Mouse (Mus musculus) gastrocnemius, postnatal 25 days (tissue): ENCODE measurements around the gene Adra2b. TPM values are rescaled to one million over a fixed set of nuclear protein-coding genes. Genes with fewer than 3 reads are reported as not detected.

Experiments
- DNase-seq: peaks from one replicate; pipeline ENCODE4 v3.0.0; 2022
- long read RNA-seq, 2 experiments: library from polyadenylated mRNA; stranded (forward); transcript quantifications; one replicate each; pipeline ENCODE4 v2.0.0; 2021
- total RNA-seq, 2 experiments: library from RNA; stranded (reverse); gene quantifications; 1 replicate in 1 of 2; 2 replicates in 1 of 2; pipeline ENCODE4 v1.2.3; 2021

The Adra2b gene
- under 1 TPM; 0.64 to 0.67 TPM for total RNA-seq
- long read RNA-seq, experiment 1, partial matches to known transcripts, result 0 of 1 reads
- long read RNA-seq, experiment 1, other reads (novel, unspliced or antisense), result 0 of 1 reads
- long read RNA-seq, experiment 2, partial matches to known transcripts, result 0 of 1 reads
- long read RNA-seq, experiment 2, other reads (novel, unspliced or antisense), result 0 of 1 reads

DNA sequence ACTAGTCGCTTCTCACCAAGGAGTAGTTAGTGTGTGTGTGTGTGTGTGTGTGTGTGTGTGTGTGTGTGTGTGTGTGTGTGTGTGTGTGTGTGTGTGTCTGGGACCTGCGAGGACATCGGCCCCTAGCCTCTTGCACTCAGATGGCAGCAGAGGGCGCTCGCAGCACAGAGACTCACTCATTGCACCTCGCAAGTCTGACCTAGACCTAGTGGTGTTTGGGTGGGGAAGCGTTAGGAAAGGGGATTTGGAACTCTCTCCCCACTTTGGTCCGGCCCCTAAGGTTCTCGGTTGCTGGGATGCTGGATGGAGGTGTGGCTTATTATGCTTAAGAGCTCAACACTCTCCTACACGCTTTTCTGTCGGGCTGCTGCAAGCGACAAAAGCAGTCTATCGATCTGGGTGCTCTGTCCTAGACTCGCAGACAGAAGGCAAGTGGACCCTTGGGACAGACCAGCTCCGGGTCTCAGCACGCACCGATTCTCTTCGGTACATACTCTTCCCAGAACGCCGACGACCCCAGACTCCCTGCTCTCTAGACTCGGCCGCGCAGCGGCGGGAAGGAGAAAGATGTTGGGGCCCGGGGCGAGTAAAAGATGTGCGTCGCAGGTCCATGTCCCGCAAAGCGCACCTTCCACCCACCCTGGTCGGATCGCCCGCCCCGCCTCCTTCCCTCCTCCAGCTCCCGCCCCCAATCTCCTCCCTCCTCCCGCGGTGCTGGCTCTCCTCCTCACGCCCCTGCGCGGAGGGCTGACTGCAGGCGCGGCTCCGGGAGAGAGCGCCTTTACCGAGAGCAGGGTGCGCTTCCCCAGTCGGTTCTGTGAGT lies at the start of gene Adra2b:
TSS of gene Adra2b (plus strand) at position 750 of the 823 bp plus-strand sequence.
- DNase-seq, result peak; percentile 73

DNA sequence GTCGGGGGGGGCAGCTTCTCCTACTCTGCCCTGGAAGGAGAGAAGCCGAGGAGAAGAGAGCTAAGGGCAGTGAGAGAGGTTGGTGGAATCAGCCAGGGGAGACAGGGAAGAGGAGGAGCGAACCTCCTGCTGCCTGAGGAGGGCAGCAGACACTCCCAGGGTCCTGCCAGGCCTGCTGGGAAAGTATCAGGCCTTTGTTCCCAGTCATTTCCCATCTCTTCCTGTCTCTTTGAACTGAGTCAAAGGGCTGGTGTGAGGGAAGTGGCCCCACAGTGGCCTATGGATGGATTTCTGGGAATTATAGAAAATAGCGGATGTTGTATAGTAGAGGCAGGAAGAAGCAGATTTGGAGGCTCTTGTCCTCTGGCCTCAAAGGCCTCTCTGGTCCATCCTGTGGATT lies 49.1 kb upstream of the Adra2b start:
- no peak for DNase-seq

DNA sequence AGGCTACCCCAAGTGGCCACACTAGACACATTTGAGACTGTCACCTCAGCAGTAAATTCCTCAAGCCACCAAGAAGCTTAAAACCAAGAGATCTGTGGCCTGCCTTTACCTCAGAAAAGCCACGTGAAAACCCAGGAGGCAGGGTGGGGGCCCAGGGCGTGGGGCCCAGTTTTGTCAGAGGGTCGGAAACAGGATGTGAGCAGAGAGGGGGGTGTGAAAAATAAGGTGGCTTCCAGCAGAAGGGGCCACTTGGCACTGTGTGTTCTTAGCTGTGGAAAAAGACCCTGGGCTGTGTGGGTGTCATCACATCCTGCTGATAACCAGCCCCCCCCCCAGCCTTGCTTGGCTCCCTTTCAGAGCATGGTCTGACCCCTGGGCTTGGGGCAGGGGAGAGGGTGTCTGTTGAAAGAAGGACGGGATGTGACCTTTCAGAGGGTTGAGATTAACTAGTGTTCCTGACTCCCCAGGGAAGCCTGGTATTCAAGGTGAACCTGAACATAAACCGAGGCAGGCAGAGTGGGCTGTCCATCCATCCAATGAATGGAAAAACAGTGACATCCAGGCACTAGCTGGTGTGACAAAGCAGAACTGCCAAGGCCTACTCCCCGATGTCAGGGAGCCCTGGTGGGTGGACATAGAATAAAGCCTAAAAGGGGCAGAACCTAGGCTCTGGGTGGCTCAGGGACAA lies 48.4 kb upstream of the Adra2b start:
- DNase-seq, result no peak

DNA sequence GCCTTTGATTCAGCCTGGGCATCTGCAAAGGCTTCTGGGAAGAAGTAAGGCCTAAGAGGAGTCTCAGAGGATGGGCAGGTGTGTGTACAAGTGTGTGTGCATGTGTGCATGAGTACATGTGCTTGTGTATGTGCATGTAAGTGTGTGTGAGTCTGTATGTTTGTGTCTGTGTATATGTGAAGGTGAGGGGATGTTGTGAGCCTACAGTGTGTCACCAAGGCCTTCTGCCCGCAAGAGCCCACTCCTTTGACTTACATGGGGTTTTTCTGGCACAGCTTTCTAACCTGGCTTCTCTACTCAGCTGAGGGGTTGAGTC lies 47.9 kb upstream of the Adra2b start:
- DNase-seq, result no peak

DNA sequence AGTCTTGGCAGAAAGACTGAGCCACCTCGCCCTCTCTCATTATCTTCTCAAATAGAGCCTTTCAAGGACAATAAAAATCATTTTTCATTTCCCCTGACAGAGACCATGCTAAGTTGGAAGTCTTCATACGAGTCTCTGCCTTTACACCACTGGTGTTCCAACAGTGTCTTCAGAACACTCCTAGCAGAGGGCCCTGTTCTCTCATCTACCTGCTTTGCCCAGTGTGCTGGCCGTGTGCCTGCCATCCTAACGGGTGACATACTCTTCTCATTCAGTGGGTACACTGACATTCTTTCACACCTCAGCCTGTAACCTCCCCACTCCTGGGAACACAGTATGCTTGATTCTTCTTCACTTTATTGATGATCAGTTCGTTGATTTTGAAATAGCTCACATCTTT lies 46.6 kb upstream of the Adra2b start:
- no peak for DNase-seq

DNA sequence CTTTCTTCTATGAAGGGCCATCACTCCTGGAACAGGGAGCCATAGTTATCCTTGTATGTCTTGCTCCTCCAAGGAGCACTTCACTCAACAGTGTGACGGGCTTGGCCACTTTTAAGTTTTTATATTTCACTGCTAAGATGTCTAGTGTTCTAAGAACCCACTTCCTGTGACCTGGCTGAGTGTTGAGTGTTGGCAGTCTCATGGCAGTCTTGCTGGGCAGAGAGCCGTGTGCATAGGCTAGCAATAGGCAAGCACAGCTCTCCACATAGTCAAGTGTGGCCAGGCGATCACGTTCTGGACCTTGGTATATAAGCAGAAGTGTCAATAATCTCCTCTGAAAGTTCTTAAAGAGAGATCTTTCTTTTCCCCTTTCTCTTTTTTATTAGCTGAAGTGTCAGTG lies 44.9 kb upstream of the Adra2b start:
- DNase-seq, result no peak

DNA sequence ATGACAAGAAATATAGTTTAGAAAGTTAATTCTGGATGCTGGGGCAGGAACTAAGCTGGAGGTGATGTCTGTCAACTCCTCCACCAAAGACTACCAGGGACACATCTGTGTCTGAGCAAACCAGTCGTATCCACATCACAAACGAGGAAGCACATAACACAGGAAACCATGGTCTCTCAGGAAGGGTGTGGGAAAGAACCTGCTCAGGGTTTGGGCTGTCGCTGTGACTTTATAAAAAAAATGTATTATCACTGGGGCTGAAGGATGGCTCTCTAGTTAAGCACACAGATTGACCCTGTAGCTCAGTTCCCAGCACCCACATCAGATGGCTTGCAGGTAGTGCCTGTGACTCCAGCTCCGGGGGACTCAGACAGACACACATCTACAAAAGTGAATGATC lies 43.9 kb upstream of the Adra2b start:
- DNase-seq, result no peak

DNA sequence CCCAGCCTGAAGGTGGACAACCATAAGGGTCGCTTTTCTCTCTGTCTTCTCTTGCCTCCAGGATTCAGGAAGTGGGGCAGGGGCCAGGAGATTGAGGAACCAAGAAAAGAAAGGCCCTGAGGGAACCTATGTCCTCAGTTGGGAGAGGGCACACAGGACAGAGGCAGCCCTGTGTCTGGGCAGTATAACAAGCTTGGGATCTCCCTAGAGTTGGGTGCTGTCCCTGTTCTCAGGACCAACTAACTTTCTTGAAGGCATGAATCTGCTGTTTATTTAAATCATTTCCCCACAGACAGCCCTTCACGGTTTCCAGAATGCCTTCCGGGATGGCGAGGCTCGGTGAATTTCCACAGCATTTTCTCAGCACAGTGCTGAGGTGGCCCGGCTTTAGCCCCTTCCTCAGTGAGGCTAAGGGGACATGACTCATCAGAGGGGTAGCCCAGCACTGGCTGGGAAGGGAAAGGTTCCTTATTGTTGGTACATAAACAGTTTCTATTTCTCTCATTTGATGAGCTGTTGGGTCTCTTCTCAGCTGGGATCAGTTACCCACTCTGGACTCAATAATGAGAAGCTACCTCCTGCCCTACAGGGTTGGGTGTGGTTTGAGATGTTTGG lies 40.2 kb upstream of the Adra2b start:
- DNase-seq, result no peak

DNA sequence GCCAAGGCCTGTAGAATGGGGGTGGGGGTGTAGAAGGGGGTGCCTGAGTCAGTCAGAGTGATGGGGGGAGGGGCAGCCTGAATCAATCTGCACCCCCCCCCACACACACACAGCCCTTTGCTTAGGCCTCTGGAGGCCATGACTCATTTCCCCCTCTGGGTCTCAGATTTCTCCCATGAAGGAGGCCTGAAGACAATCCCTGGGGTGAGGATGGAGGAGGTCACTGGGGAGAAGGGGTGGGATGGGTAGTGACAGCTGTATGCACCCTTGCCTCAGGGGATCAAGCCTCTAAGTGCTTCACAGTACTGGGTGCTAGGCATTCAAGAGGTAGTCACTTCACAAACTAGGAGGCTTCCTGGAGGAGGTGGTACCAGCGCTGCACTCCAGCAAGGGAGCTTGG lies 39.3 kb upstream of the Adra2b start:
- no peak for DNase-seq

DNA sequence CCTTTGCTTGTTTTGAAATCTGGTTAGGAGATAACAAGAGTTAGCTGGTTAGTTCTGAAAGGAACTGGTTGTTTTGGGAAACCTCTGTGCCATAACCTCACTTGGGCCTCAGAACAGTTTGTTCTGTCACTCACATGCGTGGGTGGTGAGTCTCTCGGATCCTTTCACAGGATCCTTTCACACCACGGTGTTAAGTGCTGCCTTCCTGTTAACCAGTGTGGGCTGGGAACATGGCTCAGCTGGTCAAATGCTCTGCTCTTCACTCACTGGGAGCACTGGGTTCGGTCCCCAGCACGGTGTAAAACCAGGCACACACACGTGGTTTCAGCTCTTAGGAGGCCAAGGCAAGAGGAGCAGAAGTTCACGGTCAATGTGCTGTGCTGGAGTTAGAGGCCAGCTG lies 38.6 kb upstream of the Adra2b start:
- DNase-seq, result no peak

DNA sequence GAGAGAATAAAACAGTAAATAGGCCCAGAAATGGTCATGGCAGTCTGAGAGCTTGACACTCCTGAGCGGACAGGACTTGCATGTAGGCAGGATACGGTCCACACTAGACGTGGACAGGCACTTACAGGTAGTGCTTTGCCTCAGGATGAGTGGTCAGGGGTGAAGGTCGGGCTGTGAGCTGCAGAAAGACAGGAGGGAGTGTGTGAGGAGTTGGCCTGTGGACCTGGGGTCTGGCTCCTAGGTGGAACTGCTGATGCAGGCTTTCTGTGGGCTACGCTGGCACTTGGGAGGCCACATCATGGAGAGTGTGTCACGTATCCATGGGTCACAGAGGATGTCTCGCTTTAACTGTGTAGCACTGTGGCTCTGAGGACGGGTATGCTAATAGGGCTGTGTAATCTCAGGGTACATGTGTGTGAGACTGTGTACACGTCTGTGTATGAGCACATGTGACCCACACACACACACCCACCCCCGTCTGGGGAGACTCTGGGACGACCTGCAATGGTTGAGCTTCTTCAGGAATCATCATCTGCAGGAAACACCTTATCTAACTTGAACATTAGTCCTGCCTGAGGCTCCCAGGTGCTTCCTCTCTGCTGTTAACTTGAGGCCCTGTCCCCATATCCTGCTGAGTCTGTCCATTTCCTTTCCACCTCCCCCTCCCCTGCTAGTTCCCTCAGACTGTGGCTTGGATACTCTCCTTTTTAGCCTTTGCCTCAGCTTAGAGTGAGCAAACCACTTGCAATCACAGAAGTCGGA lies 34.7 kb upstream of the Adra2b start:
- DNase-seq, result no peak

DNA sequence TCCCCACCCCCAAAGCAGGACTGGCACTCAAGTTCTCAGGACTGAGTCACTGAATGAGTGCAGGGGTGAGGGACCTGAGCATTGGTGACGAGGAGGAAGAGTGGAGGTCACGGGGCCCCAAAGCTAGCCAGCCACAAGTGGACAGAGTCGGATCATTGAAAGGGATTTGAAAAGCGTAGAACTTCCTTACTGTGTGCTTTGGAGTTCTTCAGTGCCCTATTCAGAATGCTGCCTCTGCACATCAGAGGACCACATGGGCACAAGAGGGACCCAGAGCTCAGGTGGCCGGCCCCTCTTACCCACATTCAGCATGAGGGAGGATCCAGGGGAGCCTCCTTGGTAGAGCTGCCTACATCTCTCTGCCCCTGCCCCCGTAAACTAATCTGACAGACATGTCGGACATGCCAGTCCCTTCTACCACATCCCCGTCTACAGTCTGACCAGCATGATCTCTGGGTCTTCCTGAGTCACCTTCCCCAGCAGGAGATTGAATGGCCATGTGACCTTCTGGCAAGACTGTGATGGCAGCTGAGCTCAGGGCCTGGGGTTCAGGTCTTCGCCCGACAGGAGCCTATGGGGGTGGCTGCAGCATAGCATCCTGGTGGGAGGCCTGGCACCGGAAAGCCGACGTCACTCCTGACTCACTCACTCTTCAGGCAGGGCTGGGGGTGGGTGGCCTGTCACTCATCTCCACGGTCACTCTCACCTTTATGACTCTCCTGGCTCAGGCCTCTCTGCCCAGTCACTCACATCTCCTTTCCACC lies 30.0 kb upstream of the Adra2b start:
- DNase-seq, result no peak

DNA sequence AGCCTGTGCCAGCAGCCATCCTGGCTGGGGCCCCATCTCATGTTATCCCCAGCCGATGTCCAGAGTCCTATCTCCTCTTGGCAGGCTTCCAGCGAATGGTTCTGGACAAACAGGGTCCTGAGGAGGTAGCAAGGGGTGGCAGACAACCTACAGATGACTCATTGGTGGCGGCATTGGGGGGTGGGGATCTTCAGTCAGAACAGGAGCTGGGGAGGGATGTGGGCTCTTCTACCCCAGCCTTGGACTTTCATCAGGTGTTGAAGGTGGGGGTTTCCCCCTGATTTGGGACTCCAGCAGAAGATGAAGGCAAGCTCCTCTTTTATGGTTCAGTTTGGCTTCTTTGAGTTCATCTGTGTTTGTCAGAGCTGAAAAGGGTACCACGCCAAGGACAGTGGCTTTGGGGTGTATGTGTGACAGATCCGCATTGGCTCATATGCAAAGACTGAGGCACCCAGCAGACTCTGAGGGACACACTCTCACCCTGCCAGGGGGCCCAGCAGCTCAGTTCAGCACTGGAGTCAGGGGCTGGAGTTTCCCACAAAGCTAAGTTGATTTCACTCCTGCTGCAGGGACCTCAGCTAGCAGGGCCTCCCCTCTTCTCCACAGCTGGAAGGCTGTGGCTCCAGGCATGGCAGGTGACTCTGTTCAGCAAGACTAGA lies 28.9 kb upstream of the Adra2b start:
- no peak for DNase-seq

DNA sequence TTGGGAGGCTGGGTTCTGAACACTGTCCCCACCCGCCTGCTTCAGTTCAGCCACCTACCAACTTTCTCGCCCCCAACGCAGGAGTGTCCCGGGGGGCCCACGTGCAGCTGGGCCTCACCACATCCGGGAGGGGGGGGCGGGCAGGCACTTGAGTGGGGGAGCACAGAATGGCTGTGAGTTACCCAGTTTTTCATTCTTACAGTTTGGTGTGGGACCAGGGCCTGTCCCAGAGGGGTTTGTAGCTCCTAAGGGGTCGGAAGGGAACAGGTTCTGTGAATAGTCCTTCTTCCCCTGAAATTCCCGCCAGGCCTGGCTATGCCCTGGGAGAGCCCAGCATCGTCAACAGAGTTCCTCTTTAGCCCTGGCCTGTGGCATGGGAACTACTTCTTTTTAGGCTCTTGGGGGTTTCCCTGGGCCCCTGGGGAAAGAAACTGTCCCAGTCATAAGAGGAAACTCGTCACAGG lies 27.9 kb upstream of the Adra2b start:
- peak; percentile 42 for DNase-seq

DNA sequence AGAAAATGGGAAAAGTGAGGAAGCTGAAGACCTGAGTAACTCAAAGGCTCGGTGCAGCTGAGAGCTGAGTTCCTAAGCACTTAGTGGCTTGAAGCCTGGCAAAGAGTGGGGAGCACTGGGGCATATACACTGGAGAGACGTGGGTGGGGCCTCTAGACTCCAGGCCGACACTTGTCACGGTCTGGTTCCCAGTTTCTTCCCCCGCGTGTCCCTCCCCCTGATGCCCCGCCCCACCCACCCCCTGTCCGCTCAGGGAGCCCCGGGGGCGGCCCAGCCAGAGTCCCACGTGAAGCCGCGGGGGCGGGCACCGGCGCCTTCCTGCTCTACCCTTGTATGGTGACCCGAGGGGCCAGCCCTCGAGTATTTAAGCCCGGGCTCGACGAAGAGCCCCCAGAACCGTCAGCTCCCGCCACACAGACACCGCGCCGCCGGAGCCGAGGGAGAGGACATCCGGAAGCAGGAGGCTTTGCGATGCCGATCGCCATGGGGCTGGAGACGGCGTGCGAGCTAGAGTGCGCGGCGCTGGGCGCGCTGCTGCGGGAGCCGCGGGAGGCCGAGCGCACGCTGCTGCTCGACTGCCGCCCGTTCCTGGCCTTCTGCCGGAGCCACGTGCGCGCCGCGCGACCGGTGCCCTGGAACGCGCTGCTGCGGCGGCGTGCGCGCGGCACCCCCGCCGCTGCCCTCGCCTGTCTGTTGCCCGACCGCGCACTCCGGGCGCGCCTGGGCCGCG lies 27.1 kb upstream of the Adra2b start, which contains the start of gene Dusp2:
TSS of gene Dusp2 (plus strand) at position 393 of the 730 bp plus-strand sequence.
- DNase-seq, result peak; percentile 78

DNA sequence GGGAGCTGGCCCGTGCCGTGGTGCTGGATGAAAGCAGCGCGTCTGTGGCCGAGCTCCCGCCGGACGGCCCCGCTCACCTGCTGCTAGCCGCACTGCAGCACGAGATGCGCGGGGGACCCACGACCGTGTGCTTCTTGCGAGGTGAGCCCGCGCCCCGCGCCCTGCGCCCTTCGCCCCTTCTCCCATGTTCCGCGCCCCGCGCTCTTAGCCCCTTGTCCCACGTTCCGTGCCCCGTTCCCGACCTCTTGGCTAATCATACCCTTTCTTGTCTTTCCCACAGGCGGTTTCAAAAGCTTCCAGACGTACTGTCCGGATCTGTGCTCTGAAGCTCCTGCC lies 26.5 kb upstream of the Adra2b start:
- no peak for DNase-seq

DNA sequence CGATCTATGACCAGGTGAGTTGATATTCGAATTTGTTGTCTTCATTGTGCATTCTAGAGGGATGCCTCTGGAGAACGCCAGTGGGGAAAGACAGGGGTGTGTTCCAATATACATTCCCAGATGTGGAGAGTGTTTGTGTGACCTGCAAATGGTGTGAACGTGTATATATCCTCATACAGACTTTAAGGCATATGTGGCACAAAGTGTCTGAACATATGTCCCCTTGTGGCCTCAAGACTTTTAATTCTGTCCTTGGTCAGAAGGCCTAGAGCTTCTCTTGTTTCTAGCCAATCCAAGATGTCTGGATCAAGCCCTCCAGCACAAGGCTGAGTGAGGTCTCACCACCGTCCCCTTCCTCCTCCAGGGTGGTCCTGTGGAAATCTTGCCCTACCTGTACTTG lies 26.1 kb upstream of the Adra2b start:
- DNase-seq, result no peak

DNA sequence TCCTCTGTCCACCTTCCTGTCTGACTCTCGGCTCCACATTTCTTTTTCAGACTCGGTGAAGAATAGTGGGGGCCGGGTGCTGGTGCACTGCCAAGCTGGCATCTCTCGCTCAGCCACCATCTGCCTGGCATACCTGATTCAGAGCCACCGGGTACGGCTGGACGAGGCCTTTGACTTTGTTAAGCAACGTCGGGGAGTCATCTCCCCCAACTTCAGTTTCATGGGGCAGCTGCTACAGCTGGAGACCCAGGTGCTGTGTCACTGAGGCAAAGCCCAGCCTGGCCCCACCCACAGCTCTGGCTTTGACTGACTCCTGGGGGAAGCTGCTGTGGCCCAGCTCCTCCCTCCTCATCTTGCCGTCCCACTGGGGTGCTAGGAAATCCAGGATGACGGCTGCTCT lies 25.5 kb upstream of the Adra2b start:
- no peak for DNase-seq

DNA sequence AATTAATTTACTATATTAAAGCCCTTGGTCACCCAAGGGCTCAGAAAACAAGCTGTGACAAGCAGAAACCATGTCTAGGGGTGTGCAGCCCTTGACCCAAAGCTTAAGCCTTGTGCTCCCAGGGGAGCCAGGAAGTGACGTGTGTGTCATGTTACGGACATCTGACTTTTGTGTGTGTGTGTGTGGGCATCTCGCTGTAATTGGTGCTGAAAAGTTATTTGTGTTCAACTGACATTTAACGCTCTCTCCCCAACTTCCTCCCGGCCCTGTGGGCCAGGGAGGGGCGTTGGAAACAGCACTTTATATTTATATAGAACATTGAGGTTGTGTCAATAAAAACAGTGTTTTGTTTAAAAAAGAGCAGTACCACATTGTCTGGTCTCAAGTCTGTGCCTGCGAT lies 25.0 kb upstream of the Adra2b start:
- no peak for DNase-seq

DNA sequence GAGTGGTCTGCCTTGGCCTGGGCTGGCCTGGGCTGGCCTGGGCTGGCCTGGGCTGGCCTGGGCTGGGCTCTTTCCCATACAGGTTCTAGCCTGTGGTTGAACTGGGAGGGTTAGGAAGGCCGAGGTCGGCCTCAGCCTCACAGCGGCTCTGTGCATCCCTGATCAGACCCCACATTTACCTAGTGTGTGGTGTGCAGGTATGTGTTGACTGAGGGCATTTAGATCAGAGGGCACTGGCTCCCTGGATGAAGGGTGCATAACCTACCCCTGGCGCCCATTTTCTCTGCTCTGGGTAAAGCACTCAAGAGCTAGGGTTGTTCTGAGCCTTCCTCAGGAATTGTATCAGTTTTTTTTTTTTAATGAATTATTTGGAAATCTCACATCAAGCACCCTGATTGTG lies 24.6 kb upstream of the Adra2b start, which contains the start of gene Astl:
TSS of gene Astl (plus strand) at position 224 of the 400 bp plus-strand sequence.
- no peak for DNase-seq
